ENCODE assay signal across 12 mouse cellular contexts in the genomic region with DNA sequence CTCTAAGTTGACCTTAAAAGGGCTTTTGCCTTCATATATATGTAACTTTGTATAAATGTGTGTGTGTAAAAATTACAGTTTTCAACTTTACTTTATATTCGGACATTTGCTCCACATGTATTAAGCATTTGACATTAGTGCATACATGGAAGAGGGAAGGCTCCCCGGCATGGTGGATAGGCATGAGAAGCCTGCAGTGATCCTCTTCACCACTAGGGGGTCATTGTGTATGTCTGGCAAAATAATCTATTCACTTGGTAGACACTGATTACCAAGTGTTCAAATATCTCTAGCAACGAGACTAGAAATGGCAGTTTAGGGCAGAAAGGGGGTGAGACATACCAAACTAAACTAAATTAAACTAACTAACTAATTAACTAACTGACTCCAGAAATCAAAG.
DNase-seq lines count a peak whose midpoint lies in the region; ATAC-seq and TF ChIP-seq lines count a peak whose summit lies in the region.
"Had no signal": no experiment of that assay in that cellular context is flagged by ENCODE, and none has a peak within 500 bp of the region (broad histone marks: within the 10 kb centered on the region; RNA-seq: fewer than 3 reads in every experiment).

No protein-coding gene starts in this region.

- H3K79me2 ChIP-seq in CH12.LX (replicated peaks; ENCODE audit: control insufficient read depth, extremely low read depth, insufficient read depth, poor library complexity, severe bottlenecking), result no peaks in the 10 kb centered on the region

- TF ChIP-seq POLR2A in CH12.LX (IDR thresholded peaks at IDR 0.05; ENCODE audit: low read depth, low read length), result no peak
- TF ChIP-seq POLR2A in bone marrow, adult 2 months (IDR thresholded peaks at IDR 0.05; ENCODE audit: borderline replicate concordance, control insufficient read depth, low read depth, low read length), result no peak

- no peak for DNase-seq in gastrocnemius, adult 2 months
- DNase-seq in gastrocnemius, adult 18-20 months (ENCODE audit: low spot score), result no peak
- no peak for DNase-seq in liver, postnatal 0 days
- DNase-seq in liver, result no peak
- peak; percentile 17 for DNase-seq in CH12.LX (ENCODE audit: extremely low read depth)
- no peak for DNase-seq in urinary bladder, adult 18-20 months (ENCODE audit: low spot score in 2 of 2)
- DNase-seq in ovary, postnatal 36 days (ENCODE audit: low spot score), result no peak
- DNase-seq: kidney, adult 18-20 months; liver, embryonic 13.5 days had no signal

- TF ChIP-seq CTCF in gastrocnemius, adult 2 months (IDR thresholded peaks at IDR 0.05), result peak; percentile 32
- TF ChIP-seq CTCF in liver, postnatal 0 days (IDR thresholded peaks at IDR 0.05; ENCODE audit: low read depth), result peak; percentile 33; the same call in 1 of the 2 replicates
- peak; percentile 39 to 56; a peak in 3 of 4 replicates for TF ChIP-seq CTCF in CH12.LX (conservative IDR thresholded peaks at IDR 0.05 in 1 of 2, IDR thresholded peaks at IDR 0.05 in 1 of 2; ENCODE audit: low read depth in 2 of 2, low read length in 2 of 2)
- TF ChIP-seq CTCF in bone marrow, adult 2 months (IDR thresholded peaks at IDR 0.05; ENCODE audit: control insufficient read depth, insufficient read depth, low read length), result peak; percentile 5; the same call in 1 of the 2 replicates

- WGBS in liver, postnatal 0 days (ENCODE audit: insufficient replicate concordance), result 76% methylated on average over 3 of the region's 3 CpGs
- WGBS in bone marrow, adult 2 months, result 76% methylated on average over 3 of the region's 3 CpGs

- intact Hi-C loops in gastrocnemius, adult 2 months (cut with DNase I), result no loop called here

- dilution Hi-C loops in CH12.LX (cut with MboI; ENCODE audit: extremely low pct_ligation_motif_present, extremely low pct_unique_long_range_greater_than_20kb, low sequenced_read_pairs), result no loop called here

- no peak overlapping the region for H3K27ac ChIP-seq in gastrocnemius, adult 2 months
- no peak overlapping the region for H3K27ac ChIP-seq in liver, postnatal 0 days (ENCODE audit: low read depth)
- no peak overlapping the region for H3K27ac ChIP-seq in CH12.LX (ENCODE audit: insufficient read depth, low read depth)
- no peak overlapping the region for H3K27ac ChIP-seq in bone marrow, adult 2 months (ENCODE audit: control insufficient read depth, insufficient read depth, low read depth, low read length, poor library complexity)
- H3K27ac ChIP-seq: hindbrain, embryonic 10.5 days; liver, embryonic 13.5 days; neural tube, embryonic 15.5 days had no signal

- no peaks in the 10 kb centered on the region for H3K9me3 ChIP-seq in liver, postnatal 0 days (ENCODE audit: low read length)
- no peaks in the 10 kb centered on the region for H3K9me3 ChIP-seq in CH12.LX (replicated peaks; ENCODE audit: low read length)
- H3K9me3 ChIP-seq: hindbrain, embryonic 10.5 days; liver, embryonic 13.5 days; neural tube, embryonic 15.5 days had no signal

- no peak overlapping the region for H3K9ac ChIP-seq in liver, postnatal 0 days (replicated peaks)
- no peak overlapping the region for H3K9ac ChIP-seq in CH12.LX (ENCODE audit: insufficient read depth, low read depth)
- H3K9ac ChIP-seq: liver, embryonic 13.5 days; neural tube, embryonic 15.5 days had no signal

- no peaks in the 10 kb centered on the region for H3K36me3 ChIP-seq in liver, postnatal 0 days (replicated peaks; ENCODE audit: insufficient read depth, low read length)
- no peaks in the 10 kb centered on the region for H3K36me3 ChIP-seq in CH12.LX (replicated peaks in 1 of 2; ENCODE audit: control insufficient read depth in 1 of 2, insufficient read depth in 1 of 2, low read length in 1 of 2)
- H3K36me3 ChIP-seq: hindbrain, embryonic 10.5 days; liver, embryonic 13.5 days; neural tube, embryonic 15.5 days had no signal

- TF ChIP-seq EP300 in liver, postnatal 0 days (IDR thresholded peaks at IDR 0.05; ENCODE audit: low read depth), result no peak
- TF ChIP-seq EP300 in CH12.LX (IDR thresholded peaks at IDR 0.05; ENCODE audit: low read length), result no peak

- TF ChIP-seq RAD21 in CH12.LX (IDR thresholded peaks at IDR 0.05; ENCODE audit: low read depth, low read length), result no peak; the same call in 1 of the 2 replicates

- H3K4me2 ChIP-seq in liver, postnatal 0 days (ENCODE audit: low read depth, low read length), result no peak overlapping the region
- no peak overlapping the region for H3K4me2 ChIP-seq in CH12.LX (ENCODE audit: insufficient read depth, low read depth, poor library complexity, severe bottlenecking)
- H3K4me2 ChIP-seq: liver, embryonic 13.5 days; neural tube, embryonic 15.5 days had no signal

- H3K4me1 ChIP-seq in liver, postnatal 0 days (ENCODE audit: insufficient read depth), result no peaks in the 10 kb centered on the region
- no peaks in the 10 kb centered on the region; a peak in 1 of 4 replicates for H3K4me1 ChIP-seq in CH12.LX (ENCODE audit: control insufficient read depth in 1 of 2, insufficient read depth in 2 of 2)
- H3K4me1 ChIP-seq in bone marrow, adult 2 months (ENCODE audit: control insufficient read depth, insufficient read depth, low read length), result no peaks in the 10 kb centered on the region
- H3K4me1 ChIP-seq: hindbrain, embryonic 10.5 days; liver, embryonic 13.5 days had no signal

- ATAC-seq in liver, postnatal 0 days, result no peak

- H3K4me3 ChIP-seq in gastrocnemius, adult 2 months, result no peak overlapping the region
- no peak overlapping the region for H3K4me3 ChIP-seq in liver, postnatal 0 days (ENCODE audit: low read depth, low read length)
- no peak overlapping the region for H3K4me3 ChIP-seq in CH12.LX (replicated peaks in 1 of 3; ENCODE audit: low read depth in 2 of 3, low read length in 2 of 3, poor library complexity in 1 of 3)
- H3K4me3 ChIP-seq in bone marrow, adult 2 months (replicated peaks; ENCODE audit: control insufficient read depth, low read depth, low read length), result no peak overlapping the region
- H3K4me3 ChIP-seq: hindbrain, embryonic 10.5 days; liver, embryonic 13.5 days; neural tube, embryonic 15.5 days had no signal

- in situ Hi-C loops in CH12.LX (cut with MboI; ENCODE audit: low pct_ligation_motif_present, low pct_unique_long_range_greater_than_20kb, low sequenced_read_pairs), result no loop called here

- H3K27me3 ChIP-seq in liver, postnatal 0 days (ENCODE audit: insufficient read depth, low read length), result no peaks in the 10 kb centered on the region
- H3K27me3 ChIP-seq in CH12.LX (replicated peaks), result no peaks in the 10 kb centered on the region
- H3K27me3 ChIP-seq: liver, embryonic 13.5 days; neural tube, embryonic 15.5 days had no signal

TF ChIP-seq in CH12.LX, 34 proteins besides CTCF, POLR2A, EP300 and RAD21:
- TF ChIP-seq GABPA (IDR thresholded peaks at IDR 0.05; ENCODE audit: insufficient replicate concordance, low read depth, low read length) (no peak), SMC3 (IDR thresholded peaks at IDR 0.05; ENCODE audit: low read depth, low read length) (peak; percentile 8; the same call in 1 of the 2 replicates)
